In the genomic region with DNA sequence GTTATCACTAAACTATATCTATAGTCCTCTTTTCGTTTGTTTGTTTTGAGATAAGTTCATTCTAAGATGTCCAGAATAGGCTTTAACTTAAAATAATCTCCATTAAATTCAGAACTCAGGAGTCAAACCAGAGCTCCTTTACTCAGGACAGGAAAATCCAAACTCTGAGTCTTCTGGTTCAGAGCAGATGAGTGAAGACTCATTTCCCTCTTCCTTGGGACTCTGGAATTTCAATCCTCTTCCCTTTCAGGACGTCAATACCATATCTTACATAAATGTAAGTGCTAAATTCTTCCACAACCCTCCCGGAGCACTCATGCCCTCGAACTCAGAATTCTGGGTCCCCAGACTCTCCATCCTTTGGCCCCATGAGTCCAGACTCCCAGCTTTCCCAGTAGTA, we compare ENCODE assay signal across 8 mouse cellular contexts. TPM values are rescaled to one million over a fixed set of nuclear protein-coding genes. Genes with fewer than 3 reads are reported as not detected.
DNase-seq lines count a peak whose midpoint lies in the region; ATAC-seq and TF ChIP-seq lines count a peak whose summit lies in the region.

No protein-coding gene starts in this region.

- TF ChIP-seq CTCF in bone marrow macrophage, adult 2 months (IDR thresholded peaks at IDR 0.05; ENCODE audit: low read depth, low read length): no peak

- no peaks in the 10 kb centered on the region for H3K27me3 ChIP-seq in kidney, embryonic 14.5 days (ENCODE audit: control insufficient read depth, insufficient read depth, low read length)
- H3K27me3 ChIP-seq in hindbrain, embryonic 15.5 days: no peaks in the 10 kb centered on the region; the same call in 1 of the 2 replicates
- no peaks in the 10 kb centered on the region for H3K27me3 ChIP-seq in midbrain, embryonic 15.5 days (replicated peaks)

- peak overlapping the region; percentile 83 for H3K4me2 ChIP-seq in kidney, embryonic 14.5 days (replicated peaks; ENCODE audit: low read depth, low read length)
- peak overlapping the region; percentile 91 for H3K4me2 ChIP-seq in hindbrain, embryonic 15.5 days
- peak overlapping the region; percentile 77 for H3K4me2 ChIP-seq in midbrain, embryonic 15.5 days

- no peaks in the 10 kb centered on the region for H3K9me3 ChIP-seq in kidney, embryonic 14.5 days (ENCODE audit: control insufficient read depth, low read length)
- no peaks in the 10 kb centered on the region for H3K9me3 ChIP-seq in hindbrain, embryonic 15.5 days
- H3K9me3 ChIP-seq in midbrain, embryonic 15.5 days: no peaks in the 10 kb centered on the region

- WGBS in kidney, embryonic 14.5 days: 4% methylated on average over 4 of the region's 4 CpGs
- WGBS in hindbrain, embryonic 15.5 days: 2% methylated on average over 4 of the region's 4 CpGs
- WGBS in midbrain, embryonic 15.5 days: 5% methylated on average over 4 of the region's 4 CpGs

- TF ChIP-seq POLR2A in bone marrow macrophage, adult 2 months (IDR thresholded peaks at IDR 0.05; ENCODE audit: borderline replicate concordance, low read depth, low read length): no peak

- no peak for ATAC-seq in kidney, embryonic 14.5 days (ENCODE audit: low FRiP score, low TSS enrichment)
- ATAC-seq in hindbrain, embryonic 15.5 days (ENCODE audit: low FRiP score, low read depth): no peak
- ATAC-seq in midbrain, embryonic 15.5 days (replicated peaks): no peak

- peaks cover 20% of the 10 kb centered on the region; the same call in 1 of the 2 replicates for H3K4me1 ChIP-seq in kidney, embryonic 14.5 days (ENCODE audit: control insufficient read depth, insufficient read depth, low read length)
- peaks cover 20% of the 10 kb centered on the region for H3K4me1 ChIP-seq in bone marrow macrophage, adult 2 months (ENCODE audit: control insufficient read depth, insufficient read depth, low read length)
- peaks cover 36% of the 10 kb centered on the region for H3K4me1 ChIP-seq in hindbrain, embryonic 15.5 days (replicated peaks)
- peaks cover 27% of the 10 kb centered on the region for H3K4me1 ChIP-seq in midbrain, embryonic 15.5 days

- DNase-seq in kidney, postnatal 14 days: no peak
- DNase-seq in layer of hippocampus, adult 11-12 months (ENCODE audit: low spot score): no peak
- no peak for DNase-seq in kidney, postnatal 25 days
- DNase-seq in adrenal gland, postnatal 4 days (ENCODE audit: low spot score in 2 of 2): no peak

- H3K9ac ChIP-seq in kidney, embryonic 14.5 days (ENCODE audit: low read depth, low read length): peak overlapping the region; percentile 62
- H3K9ac ChIP-seq in hindbrain, embryonic 15.5 days: peak overlapping the region; percentile 26
- peak overlapping the region; percentile 38 for H3K9ac ChIP-seq in midbrain, embryonic 15.5 days

- peak overlapping the region; percentile 99 for H3K27ac ChIP-seq in kidney, embryonic 14.5 days (ENCODE audit: low read depth, low read length)
- peak overlapping the region; percentile 91 for H3K27ac ChIP-seq in bone marrow macrophage, adult 2 months (ENCODE audit: insufficient read depth, low read depth, low read length)
- peak overlapping the region; percentile 81 for H3K27ac ChIP-seq in hindbrain, embryonic 15.5 days (replicated peaks)
- peak overlapping the region; percentile 77 for H3K27ac ChIP-seq in midbrain, embryonic 15.5 days

- peak overlapping the region; percentile 84 for H3K4me3 ChIP-seq in kidney, embryonic 14.5 days (ENCODE audit: low read length)
- peak overlapping the region; percentile 69 for H3K4me3 ChIP-seq in bone marrow macrophage, adult 2 months (ENCODE audit: insufficient read depth, low read length)
- H3K4me3 ChIP-seq in hindbrain, embryonic 15.5 days: peak overlapping the region; percentile 62
- peak overlapping the region; percentile 92 for H3K4me3 ChIP-seq in midbrain, embryonic 15.5 days

- H3K36me3 ChIP-seq in kidney, embryonic 14.5 days (ENCODE audit: control insufficient read depth, insufficient read depth, low read length): peaks cover 22% of the 10 kb centered on the region
- peaks cover 10% of the 10 kb centered on the region for H3K36me3 ChIP-seq in hindbrain, embryonic 15.5 days
- peaks cover 17% of the 10 kb centered on the region; the same call in 1 of the 2 replicates for H3K36me3 ChIP-seq in midbrain, embryonic 15.5 days (replicated peaks)

RNA-seq across cellular contexts. Expression of a gene that starts 0.6 kb away (rescaled TPM):
- polyA plus RNA-seq in kidney, embryonic 14.5 days (2014; fragmentation: Nextera tagmentation; extraction: Ambion mirVana): 46.5 and 54.0 TPM in 2 replicates
- 44.3 and 47.3 TPM in 2 replicates for polyA plus RNA-seq in bone marrow macrophage, adult 2 months (2012; ENCODE audit: insufficient read depth, insufficient read length, missing spikeins)
- polyA plus RNA-seq in hindbrain, embryonic 15.5 days (2015; fragmentation: Nextera tagmentation; extraction: Ambion mirVana): 49.8 and 56.5 TPM in 2 replicates
- polyA plus RNA-seq in midbrain, embryonic 15.5 days (2015; fragmentation: Nextera tagmentation; extraction: Ambion mirVana): 54.5 and 56.7 TPM in 2 replicates
- total RNA-seq in adrenal gland, postnatal 4 days (2021): 100 to 1,000 TPM; 114 TPM

RNA-seq across cellular contexts. Expression of a gene that starts 1.0 kb away (rescaled TPM):
- polyA plus RNA-seq in kidney, embryonic 14.5 days (2014; fragmentation: Nextera tagmentation; extraction: Ambion mirVana): 31.8 and 35.2 TPM in 2 replicates
- 119 and 123 TPM in 2 replicates for polyA plus RNA-seq in bone marrow macrophage, adult 2 months (2012; ENCODE audit: insufficient read depth, insufficient read length, missing spikeins)
- polyA plus RNA-seq in hindbrain, embryonic 15.5 days (2015; fragmentation: Nextera tagmentation; extraction: Ambion mirVana): 15.5 and 16.0 TPM in 2 replicates
- polyA plus RNA-seq in midbrain, embryonic 15.5 days (2015; fragmentation: Nextera tagmentation; extraction: Ambion mirVana): 12.5 and 15.2 TPM in 2 replicates
- 10 to 100 TPM; 58.9 to 59.7 TPM for total RNA-seq in adrenal gland, postnatal 4 days (2021)

RNA-seq across cellular contexts. Expression of a gene that starts 18.2 kb away (rescaled TPM):
- 54.9 and 71.1 TPM in 2 replicates for polyA plus RNA-seq in kidney, embryonic 14.5 days (2014; fragmentation: Nextera tagmentation; extraction: Ambion mirVana)
- 15.3 and 16.0 TPM in 2 replicates for polyA plus RNA-seq in bone marrow macrophage, adult 2 months (2012; ENCODE audit: insufficient read depth, insufficient read length, missing spikeins)
- 12.8 and 13.3 TPM in 2 replicates for polyA plus RNA-seq in hindbrain, embryonic 15.5 days (2015; fragmentation: Nextera tagmentation; extraction: Ambion mirVana)
- 10.0 and 12.3 TPM in 2 replicates for polyA plus RNA-seq in midbrain, embryonic 15.5 days (2015; fragmentation: Nextera tagmentation; extraction: Ambion mirVana)
- 10 to 100 TPM; 23.8 to 28.5 TPM for total RNA-seq in adrenal gland, postnatal 4 days (2021)

RNA-seq across cellular contexts. Expression of a gene that starts 19.3 kb away (rescaled TPM):
- 66.2 and 81.6 TPM in 2 replicates for polyA plus RNA-seq in kidney, embryonic 14.5 days (2014; fragmentation: Nextera tagmentation; extraction: Ambion mirVana)
- 91.0 and 94.7 TPM in 2 replicates for polyA plus RNA-seq in bone marrow macrophage, adult 2 months (2012; ENCODE audit: insufficient read depth, insufficient read length, missing spikeins)
- polyA plus RNA-seq in hindbrain, embryonic 15.5 days (2015; fragmentation: Nextera tagmentation; extraction: Ambion mirVana): 57.4 and 58.1 TPM in 2 replicates
- 61.9 and 66.8 TPM in 2 replicates for polyA plus RNA-seq in midbrain, embryonic 15.5 days (2015; fragmentation: Nextera tagmentation; extraction: Ambion mirVana)
- total RNA-seq in adrenal gland, postnatal 4 days (2021): 100 to 1,000 TPM; 106 to 111 TPM

RNA-seq across cellular contexts. Expression of a gene that starts 30.4 kb away (rescaled TPM):
- polyA plus RNA-seq in kidney, embryonic 14.5 days (2014; fragmentation: Nextera tagmentation; extraction: Ambion mirVana): 258 and 308 TPM in 2 replicates
- 54.4 and 61.6 TPM in 2 replicates for polyA plus RNA-seq in bone marrow macrophage, adult 2 months (2012; ENCODE audit: insufficient read depth, insufficient read length, missing spikeins)
- 584 and 590 TPM in 2 replicates for polyA plus RNA-seq in hindbrain, embryonic 15.5 days (2015; fragmentation: Nextera tagmentation; extraction: Ambion mirVana)
- 697 and 717 TPM in 2 replicates for polyA plus RNA-seq in midbrain, embryonic 15.5 days (2015; fragmentation: Nextera tagmentation; extraction: Ambion mirVana)
- total RNA-seq in adrenal gland, postnatal 4 days (2021): 100 to 1,000 TPM; 380 to 390 TPM
